Mouse (Mus musculus): Measurements from ENCODE around the gene Lnpep. TPM values are rescaled to one million over a fixed set of nuclear protein-coding genes. Genes with fewer than 3 reads are reported as not detected.

Gene Lnpep
- total and polyA plus RNA-seq, 3 experiments, result 33.6 to 40.8 (median 34.6) TPM

DNA sequence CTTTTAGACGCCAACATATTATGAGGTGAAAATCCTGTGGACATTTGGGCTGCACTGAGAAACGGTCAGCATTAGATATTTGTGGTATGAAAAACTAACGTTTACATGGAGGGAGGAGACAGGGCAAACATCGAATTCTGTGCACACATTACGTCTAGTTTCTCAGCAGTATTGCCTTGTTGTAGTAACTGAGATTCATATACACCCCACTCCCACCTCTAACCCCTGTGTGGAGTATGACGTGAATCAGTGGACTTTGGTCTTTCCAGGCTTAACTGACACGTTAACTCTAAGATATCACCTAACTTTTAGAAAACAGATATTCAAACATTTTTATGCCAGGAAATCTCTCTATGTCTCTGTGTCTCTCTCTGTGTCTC lies 133.2 kb downstream of the Lnpep start:
- Histone ChIP-seq H3K36me3 (replicated peaks in 1 of 2; ENCODE audit: control insufficient read depth in 1 of 2, insufficient read depth in 1 of 2, low read length in 1 of 2) (no peaks in the 10 kb centered on the region), H3K9ac (ENCODE audit: insufficient read depth, low read depth) (no peak overlapping the region), H3K27ac (ENCODE audit: insufficient read depth, low read depth) (no peak overlapping the region), H3K9me3 (replicated peaks; ENCODE audit: low read length) (no peaks in the 10 kb centered on the region), H3K4me2 (ENCODE audit: insufficient read depth, low read depth, poor library complexity, severe bottlenecking) (no peak overlapping the region), H3K4me1 (ENCODE audit: control insufficient read depth in 1 of 2, insufficient read depth in 2 of 2) (peaks cover 0 to under 1% of the 10 kb centered on the region in 2 experiments; a peak in 1 of 4 replicates), H3K79me2 (replicated peaks; ENCODE audit: control insufficient read depth, extremely low read depth, insufficient read depth, poor library complexity, severe bottlenecking) (no peaks in the 10 kb centered on the region), H3K4me3 (replicated peaks in 1 of 3; ENCODE audit: low read depth in 2 of 3, low read length in 2 of 3, poor library complexity in 1 of 3) (no peak overlapping the region), H3K27me3 (replicated peaks) (no peaks in the 10 kb centered on the region)
- TF ChIP-seq TCF12 (IDR thresholded peaks at IDR 0.05; ENCODE audit: low read depth, low read length) (no peak), MXI1 (IDR thresholded peaks at IDR 0.05; ENCODE audit: low read depth, low read length) (no peak), EP300 (IDR thresholded peaks at IDR 0.05; ENCODE audit: low read length) (no peak), CTCF (conservative IDR thresholded peaks at IDR 0.05 in 1 of 2, IDR thresholded peaks at IDR 0.05 in 1 of 2; ENCODE audit: low read depth in 2 of 2, low read length in 2 of 2) (no peak), ELF1 (IDR thresholded peaks at IDR 0.05; ENCODE audit: low read depth, low read length) (no peak), MAFK (IDR thresholded peaks at IDR 0.05; ENCODE audit: insufficient replicate concordance, low read length) (no peak), POLR2AphosphoS2 (IDR thresholded peaks at IDR 0.05; ENCODE audit: low read depth, low read length) (no peak), CHD2 (IDR thresholded peaks at IDR 0.05; ENCODE audit: low read length) (no peak), ZC3H11A (IDR thresholded peaks at IDR 0.05; ENCODE audit: low read depth, low read length) (no peak), JUND (conservative IDR thresholded peaks at IDR 0.05; ENCODE audit: low read depth, low read length) (no peak), MAZ (IDR thresholded peaks at IDR 0.05; ENCODE audit: low read depth, low read length) (no peak), SMC3 (IDR thresholded peaks at IDR 0.05; ENCODE audit: low read depth, low read length) (no peak), ZMIZ1 (IDR thresholded peaks at IDR 0.05; ENCODE audit: low read depth, low read length) (no peak), JUN (IDR thresholded peaks at IDR 0.05; ENCODE audit: insufficient read depth, low read depth, low read length) (no peak), KAT2A (IDR thresholded peaks at IDR 0.05; ENCODE audit: insufficient replicate concordance, low read length) (no peak), RAD21 (IDR thresholded peaks at IDR 0.05; ENCODE audit: low read depth, low read length) (no peak), UBTF (IDR thresholded peaks at IDR 0.05; ENCODE audit: low read depth, low read length) (no peak), MEF2A (IDR thresholded peaks at IDR 0.05; ENCODE audit: borderline replicate concordance, low read depth, low read length) (no peak), RCOR1 (conservative IDR thresholded peaks at IDR 0.05; ENCODE audit: low read depth, low read length) (no peak)
- DNase-seq (ENCODE audit: extremely low read depth), result no peak
- dilution Hi-C loops (cut with MboI; ENCODE audit: extremely low pct_ligation_motif_present, extremely low pct_unique_long_range_greater_than_20kb, low sequenced_read_pairs) (no loop called here), in situ Hi-C loops (cut with MboI; ENCODE audit: low pct_ligation_motif_present, low pct_unique_long_range_greater_than_20kb, low sequenced_read_pairs) (no loop called here)

GRCm38 (mm10) chr17:17490820-17491621 lies 133.8 kb downstream of the Lnpep start:
- dilution Hi-C loops (cut with MboI; ENCODE audit: extremely low pct_ligation_motif_present, extremely low pct_unique_long_range_greater_than_20kb, low sequenced_read_pairs) (no loop called here), in situ Hi-C loops (cut with MboI; ENCODE audit: low pct_ligation_motif_present, low pct_unique_long_range_greater_than_20kb, low sequenced_read_pairs) (no loop called here)
- no peak for DNase-seq (ENCODE audit: extremely low read depth)
- Histone ChIP-seq H3K36me3 (replicated peaks in 1 of 2; ENCODE audit: control insufficient read depth in 1 of 2, insufficient read depth in 1 of 2, low read length in 1 of 2) (no peaks in the 10 kb centered on the region), H3K9me3 (replicated peaks; ENCODE audit: low read length) (no peaks in the 10 kb centered on the region), H3K9ac (ENCODE audit: insufficient read depth, low read depth) (no peak overlapping the region), H3K27ac (ENCODE audit: insufficient read depth, low read depth) (no peak overlapping the region), H3K4me1 (ENCODE audit: control insufficient read depth in 1 of 2, insufficient read depth in 2 of 2) (peaks cover 3 to 6% of the 10 kb centered on the region in 2 experiments; a peak in 2 of 4 replicates), H3K4me3 (replicated peaks in 1 of 3; ENCODE audit: low read depth in 2 of 3, low read length in 2 of 3, poor library complexity in 1 of 3) (no peak overlapping the region), H3K4me2 (ENCODE audit: insufficient read depth, low read depth, poor library complexity, severe bottlenecking) (no peak overlapping the region), H3K79me2 (replicated peaks; ENCODE audit: control insufficient read depth, extremely low read depth, insufficient read depth, poor library complexity, severe bottlenecking) (no peaks in the 10 kb centered on the region), H3K27me3 (replicated peaks) (no peaks in the 10 kb centered on the region)
- no peak for TF ChIP-seq JUND (conservative IDR thresholded peaks at IDR 0.05; ENCODE audit: low read depth, low read length)
- no peak for TF ChIP-seq BHLHE40 (IDR thresholded peaks at IDR 0.05; ENCODE audit: low read depth, low read length)
- TF ChIP-seq MYC (IDR thresholded peaks at IDR 0.05; ENCODE audit: low read depth, low read length), result no peak
- no peak for TF ChIP-seq TCF12 (IDR thresholded peaks at IDR 0.05; ENCODE audit: low read depth, low read length)
- no peak for TF ChIP-seq NRF1 (IDR thresholded peaks at IDR 0.05; ENCODE audit: low read depth, low read length)
- no peak for TF ChIP-seq MEF2A (IDR thresholded peaks at IDR 0.05; ENCODE audit: borderline replicate concordance, low read depth, low read length)
- TF ChIP-seq TBP (conservative IDR thresholded peaks at IDR 0.05; ENCODE audit: low read depth, low read length), result no peak
- TF ChIP-seq POLR2AphosphoS2 (IDR thresholded peaks at IDR 0.05; ENCODE audit: low read depth, low read length), result no peak
- TF ChIP-seq PAX5 (IDR thresholded peaks at IDR 0.05; ENCODE audit: low read length), result no peak
- no peak for TF ChIP-seq NELFE (IDR thresholded peaks at IDR 0.05; ENCODE audit: low read depth, low read length)
- no peak for TF ChIP-seq HCFC1 (IDR thresholded peaks at IDR 0.05; ENCODE audit: low read depth, low read length)
